Mouse (Mus musculus) spleen, postnatal 10 days (tissue): ENCODE results near the gene Neurl2.

ENCODE experiments used
- DNase-seq, 2 experiments: peaks; one replicate each; pipeline ENCODE4 v3.0.0; 2021 to 2022; ENCODE audit warnings: low spot score in 2 of 2

Neurl2 gene

DNA sequence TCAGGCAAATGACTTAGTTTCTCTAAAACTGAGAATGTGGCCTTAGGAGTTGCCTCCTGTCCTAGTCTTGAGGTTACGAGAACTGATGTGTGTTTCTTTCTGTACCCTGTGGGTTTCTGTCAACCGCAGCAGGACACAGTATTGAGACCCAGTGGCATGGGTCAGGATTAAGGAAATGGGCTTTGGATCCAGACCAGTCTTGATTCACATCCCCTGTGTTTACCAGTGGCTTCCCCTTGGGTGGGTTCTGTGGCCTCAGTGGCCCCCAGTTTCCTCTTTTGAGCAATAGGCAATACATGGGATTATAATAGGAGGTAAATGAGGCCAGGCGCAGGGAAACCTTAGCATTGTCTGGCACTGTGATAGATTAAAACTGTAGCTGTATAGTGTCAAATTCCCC, 46.2 kb downstream of the Neurl2 start:
- no peak for DNase-seq

DNA sequence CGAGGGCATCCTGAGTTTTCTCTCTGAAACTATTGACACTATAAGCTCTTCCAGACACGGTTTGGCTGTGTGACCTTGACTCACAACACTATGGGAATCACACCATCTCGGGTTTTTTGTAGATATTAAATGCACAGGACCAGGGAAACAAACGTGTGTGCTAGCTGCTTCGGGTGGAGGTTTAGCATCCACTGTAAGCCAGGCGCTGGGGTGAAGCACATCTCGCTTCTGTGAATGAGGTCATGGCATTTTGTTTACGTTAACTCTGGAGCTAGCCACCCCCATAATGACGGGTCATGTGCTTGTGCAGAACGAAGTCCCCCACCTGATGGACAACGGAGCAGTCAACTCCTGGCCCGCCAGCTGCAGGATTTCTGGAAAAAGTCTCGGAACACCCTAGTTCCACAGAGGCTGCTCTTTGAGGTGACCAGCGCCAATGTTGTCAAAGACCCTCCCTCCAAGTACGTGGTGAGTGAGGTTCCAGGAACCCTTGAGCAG, 46.8 kb downstream of the Neurl2 start:
- DNase-seq, result no peak

DNA sequence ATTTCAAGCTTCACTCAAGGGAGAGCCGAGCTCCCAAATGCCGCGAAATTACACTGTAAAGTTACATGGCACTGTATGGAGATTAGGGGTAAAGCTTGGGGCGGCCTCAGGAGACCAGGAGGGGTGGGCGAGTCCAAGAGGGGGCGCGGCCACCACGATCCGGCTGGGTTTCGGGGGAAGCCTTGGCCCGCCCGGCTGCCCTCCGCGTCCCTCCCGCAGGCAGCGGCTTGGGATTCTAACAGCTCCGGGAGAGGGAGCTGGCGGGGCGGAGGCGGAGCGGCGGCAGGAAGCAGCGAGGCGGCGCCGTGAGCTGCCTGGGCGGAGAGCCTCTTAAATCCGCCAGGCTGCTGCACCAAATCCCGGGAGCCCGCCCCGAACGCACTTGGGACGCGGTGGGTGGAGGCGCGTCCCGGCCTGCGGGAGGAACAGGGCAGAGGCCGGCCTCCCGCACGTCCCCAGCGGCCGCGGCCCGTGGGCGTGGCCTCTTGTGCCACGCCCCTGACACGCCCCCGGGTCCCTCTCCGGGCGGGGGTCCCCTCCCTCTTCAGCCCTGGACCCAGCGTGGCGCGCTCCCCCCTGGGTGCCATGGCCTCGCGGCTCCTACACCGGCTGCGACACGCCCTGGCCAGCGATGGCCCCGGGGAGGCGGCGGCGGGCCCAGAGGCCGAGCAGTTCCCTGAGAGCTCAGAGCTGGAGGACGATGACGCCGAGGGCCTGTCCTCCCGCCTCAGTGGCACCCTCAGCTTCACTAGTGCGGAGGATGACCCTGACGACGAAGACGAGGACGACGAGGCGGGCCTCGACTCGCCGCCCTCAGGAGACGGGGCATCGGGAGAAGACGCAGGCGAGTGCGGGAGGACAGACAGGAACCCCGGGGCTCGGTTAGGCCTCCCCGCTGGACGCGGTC, 47.5 kb downstream of the Neurl2 start, which contains the start of gene Snx21:
Snx21 (plus strand) TSS at position 343 of the 907 bp plus-strand sequence.
- DNase-seq, result peak; percentile 72 to 74

DNA sequence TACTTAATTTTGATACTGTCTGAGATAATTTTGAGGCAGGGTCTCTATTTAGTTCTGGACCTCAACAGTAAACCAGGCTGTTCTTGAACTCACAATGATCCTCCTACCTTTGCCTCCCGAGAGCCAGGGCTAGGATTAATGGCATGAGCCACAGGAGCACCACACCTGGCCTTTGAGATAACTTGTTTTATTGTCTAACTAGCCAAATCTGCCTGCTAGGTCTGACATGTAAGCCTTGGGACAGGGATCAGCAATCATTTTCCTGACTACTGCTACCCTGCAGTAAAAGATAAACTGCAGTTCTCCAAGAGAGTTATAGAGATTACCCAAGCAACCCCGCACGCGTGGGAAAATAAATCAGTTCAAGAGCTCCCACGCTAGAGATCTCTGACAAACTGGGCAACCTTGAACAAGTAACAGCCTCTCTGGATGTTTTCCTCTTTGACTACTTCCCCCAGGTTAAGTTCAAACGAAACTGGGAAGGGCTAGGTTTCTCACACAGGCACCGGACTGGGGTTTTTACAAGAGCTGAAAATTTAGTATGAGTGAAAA, 48.3 kb downstream of the Neurl2 start:
- no peak for DNase-seq

DNA sequence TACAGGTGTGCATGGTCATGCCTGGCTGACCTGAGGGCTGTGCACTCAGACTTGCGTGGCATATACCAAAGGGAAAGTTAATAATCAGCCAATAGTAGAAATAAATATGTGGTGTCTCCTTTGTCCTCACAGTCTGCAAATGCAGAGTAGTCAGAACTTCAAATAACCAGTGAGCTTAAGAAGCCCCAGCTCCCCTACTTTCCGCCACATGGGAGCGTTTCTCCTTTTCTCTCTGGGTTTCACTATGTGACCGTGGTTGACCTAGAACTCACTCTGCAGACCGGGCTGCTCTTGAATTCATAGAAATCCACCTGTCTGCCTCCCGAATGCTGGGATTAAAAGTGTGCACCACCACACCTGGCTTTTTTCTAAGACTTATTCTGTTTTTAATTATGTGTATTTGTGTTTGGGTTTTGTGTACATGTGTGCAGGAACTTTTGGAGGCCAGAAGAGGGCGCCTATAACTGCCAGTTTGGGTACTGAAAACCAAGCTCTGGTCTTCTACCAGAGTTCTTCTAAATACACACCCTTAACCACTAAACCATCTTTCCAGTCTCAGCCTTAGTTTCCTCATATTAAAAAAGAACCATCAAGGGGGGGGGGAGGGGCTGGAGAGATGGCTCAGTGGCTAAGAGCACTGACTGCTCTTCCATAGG, 49.2 kb downstream of the Neurl2 start:
- no peak for DNase-seq

DNA sequence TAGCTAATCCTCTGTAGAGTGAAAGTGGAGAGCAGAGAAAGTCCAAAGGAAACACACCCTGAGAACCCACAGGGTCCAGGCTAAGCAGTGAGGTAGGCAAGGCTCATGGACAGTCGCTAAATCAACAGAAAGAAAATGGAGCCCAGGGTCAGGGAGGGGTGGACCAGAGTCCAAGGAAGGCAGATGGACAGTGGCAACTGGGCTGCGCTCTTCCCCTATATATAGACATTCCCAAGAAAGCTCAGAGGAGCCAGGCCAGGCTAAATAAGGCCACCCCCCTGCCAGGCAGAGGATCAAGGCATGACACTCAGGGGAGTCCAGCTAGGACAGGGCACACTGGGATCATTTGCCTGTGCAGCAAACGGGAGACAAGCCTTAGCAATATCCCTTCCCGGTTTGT, 51.4 kb downstream of the Neurl2 start:
- DNase-seq, result no peak
